Mouse (Mus musculus) lung, postnatal 0 days (tissue): ENCODE data around the gene Mien1. TPM values are rescaled to one million over a fixed set of nuclear protein-coding genes. Genes with fewer than 3 reads are reported as not detected.
A peak's percentile ranks its signal among the peaks of the same experiment; 100 is the strongest.

Experiments used
- ATAC-seq: fragments of 200-750 bp; cut with Nextera tagmentation; 2 replicates; pipeline ENCODE4 v1.8.0; 2017; ENCODE audit warnings: moderate library complexity
- DNase-seq: peaks from one replicate; pipeline ENCODE4 v3.0.0-alpha.2; 2016; ENCODE audit warnings: low spot score
- H3K27ac ChIP-seq: fragments of 300-500 bp; sonication (generic); 2 replicates; pipeline ENCODE4 v1.5.1; 2014; ENCODE audit warnings: antibody characterized with exemption, mild to moderate bottlenecking, low read length, mixed read lengths
- H3K27me3 ChIP-seq: fragments of 300-500 bp; sonication (generic); replicated peaks from 2 replicates; pipeline ENCODE4 v1.6.1; 2014; ENCODE audit warnings: low read length, mixed read lengths; ENCODE audit not compliant: insufficient read depth
- H3K36me3 ChIP-seq: fragments of 300-500 bp; sonication (generic); 2 replicates; pipeline ENCODE4 v1.6.1; 2014; ENCODE audit warnings: low read length, mixed read lengths; ENCODE audit not compliant: insufficient read depth
- H3K4me1 ChIP-seq: fragments of 300-500 bp; sonication (generic); 2 replicates; pipeline ENCODE4 v1.6.1; 2014; ENCODE audit warnings: antibody characterized with exemption, low read depth, low read length, mixed read lengths; ENCODE audit not compliant: insufficient read depth
- H3K4me2 ChIP-seq: fragments of 300-500 bp; sonication (generic); replicated peaks from 2 replicates; pipeline ENCODE4 v1.6.1; 2014; ENCODE audit warnings: low read depth, mild to moderate bottlenecking, low read length, moderate library complexity, mixed read lengths
- H3K4me3 ChIP-seq: fragments of 300-500 bp; sonication (generic); 2 replicates; pipeline ENCODE4 v1.5.1; 2014; ENCODE audit warnings: low read depth, low read length
- H3K9ac ChIP-seq: fragments of 300-500 bp; sonication (generic); replicated peaks from 2 replicates; pipeline ENCODE4 v1.6.1; 2014; ENCODE audit warnings: low read depth, mild to moderate bottlenecking
- H3K9me3 ChIP-seq: fragments of 300-500 bp; sonication (generic); 2 replicates; pipeline ENCODE4 v1.6.1; 2016; ENCODE audit warnings: low read length, mixed read lengths
- CTCF ChIP-seq: IDR thresholded peaks from 2 replicates; pipeline ENCODE4 v1.5.1; 2016; ENCODE audit warnings: antibody characterized with exemption, mild to moderate bottlenecking
- EP300 ChIP-seq: IDR thresholded peaks from 2 replicates; pipeline ENCODE4 v1.6.1; 2016; ENCODE audit warnings: antibody characterized with exemption, mild to moderate bottlenecking, control low read depth
- WGBS: fragments of 180-500 bp; shearing (Covaris S2); extraction: QIAGEN DNeasy Blood & Tissue Kit; methylation state at CpG from one replicate; pipeline ENCODE4 v1.1.7; 2014; 5-methylcytosine and 5-hydroxymethylcytosine counted together
- polyA plus RNA-seq: library from polyadenylated mRNA; unstranded; fragments of >200 nt; fragmentation: Nextera tagmentation; extraction: Ambion mirVana; gene quantifications from 2 replicates; pipeline ENCODE4 v1.2.1, GENCODE M21; 2015

The Mien1 gene
- polyA plus RNA-seq, 1 experiment from 2014 or later: 86.1 TPM

DNA sequence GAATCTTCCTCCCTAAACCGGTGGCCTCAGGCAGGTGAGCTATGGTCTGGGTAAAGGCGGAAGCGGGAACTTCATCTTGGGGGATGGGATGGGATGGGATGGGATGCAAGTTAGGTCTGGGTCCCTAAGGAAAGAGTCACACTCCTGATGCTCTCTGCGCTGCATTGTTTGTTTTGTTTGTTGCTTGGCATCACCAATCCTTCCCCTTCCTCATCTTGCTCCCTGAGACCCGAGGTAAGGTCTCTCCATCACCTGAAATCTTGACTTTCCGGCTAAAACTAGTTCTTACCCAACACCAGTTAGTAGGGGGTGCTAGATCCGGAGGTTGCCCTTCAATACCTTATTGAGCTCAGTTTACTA, 8.7 kb upstream of the Mien1 start:
- Histone ChIP-seq H3K4me1 (no peaks in the 10 kb centered on the region), H3K36me3 (no peaks in the 10 kb centered on the region), H3K9ac (peak overlapping the region; percentile 39; the same call in 1 of the 2 replicates), H3K4me2 (peak overlapping the region; percentile 52), H3K27ac (peak overlapping the region; percentile 85), H3K4me3 (peak overlapping the region; percentile 46), H3K27me3 (no peaks in the 10 kb centered on the region), H3K9me3 (no peaks in the 10 kb centered on the region)
- no peak for TF ChIP-seq EP300
- ATAC-seq: no peak
- WGBS: 16% methylated on average over 6 of the region's 7 CpGs
- DNase-seq: no peak

DNA sequence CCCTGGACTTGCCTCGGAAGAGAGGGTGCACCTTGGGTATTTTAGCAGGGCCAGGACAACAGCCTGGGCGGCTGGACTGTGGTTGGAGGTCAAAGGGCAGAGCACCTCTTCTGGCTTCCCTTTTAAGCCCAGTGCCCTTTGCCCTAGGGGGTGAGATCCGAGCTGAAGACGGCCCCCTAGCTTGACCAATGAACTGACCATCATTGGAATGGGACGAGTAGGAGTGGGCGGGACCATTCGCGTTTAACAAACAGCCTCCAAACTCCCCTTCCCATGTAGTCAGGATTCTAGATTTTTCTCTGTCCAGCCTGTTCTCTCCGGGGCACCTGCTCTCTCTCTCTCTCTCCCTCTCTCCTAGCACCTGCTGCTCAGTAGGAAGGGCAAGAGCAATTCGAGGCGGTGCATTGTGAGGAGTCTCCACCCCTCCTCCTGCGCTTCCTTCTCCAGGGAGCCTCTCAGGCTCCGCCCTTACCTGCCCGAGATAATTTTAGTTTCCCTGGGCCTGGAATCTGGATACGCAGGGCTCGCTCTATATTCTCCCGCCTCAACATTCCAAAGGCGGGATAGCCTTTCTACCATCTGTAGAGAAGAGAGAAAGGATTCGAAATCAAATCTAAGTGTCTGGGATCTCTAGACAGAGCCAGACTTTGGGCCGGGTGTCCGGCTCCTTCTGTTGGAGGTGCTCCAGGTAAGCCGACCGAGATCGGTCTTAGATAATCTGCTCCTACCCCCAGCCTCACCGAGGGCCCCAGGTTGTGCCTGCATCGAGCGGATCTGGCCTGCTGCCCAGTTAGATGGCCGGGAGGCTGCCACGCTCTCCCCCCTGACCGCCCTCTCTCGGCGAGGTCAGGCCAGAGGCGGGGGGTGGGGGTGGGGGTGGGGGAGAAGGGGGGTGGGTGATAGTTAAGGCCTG, 8.0 kb upstream of the Mien1 start:
- no peaks in the 10 kb centered on the region for H3K9me3 ChIP-seq
- WGBS: 3% methylated on average over 28 of the region's 33 CpGs
- ATAC-seq: peak; percentile 86
- peak overlapping the region; percentile 39; the same call in 1 of the 2 replicates for H3K9ac ChIP-seq
- H3K4me1 ChIP-seq: no peaks in the 10 kb centered on the region
- 0 out of 2 replicates have a peak, but pooled peaks have one; percentile 17 for TF ChIP-seq EP300
- TF ChIP-seq CTCF: no peak
- H3K27ac ChIP-seq: peak overlapping the region; percentile 85
- no peaks in the 10 kb centered on the region for H3K27me3 ChIP-seq
- H3K4me3 ChIP-seq: peak overlapping the region; percentile 46
- H3K4me2 ChIP-seq: peak overlapping the region; percentile 52
- no peaks in the 10 kb centered on the region for H3K36me3 ChIP-seq
- DNase-seq: peak; percentile 87

DNA sequence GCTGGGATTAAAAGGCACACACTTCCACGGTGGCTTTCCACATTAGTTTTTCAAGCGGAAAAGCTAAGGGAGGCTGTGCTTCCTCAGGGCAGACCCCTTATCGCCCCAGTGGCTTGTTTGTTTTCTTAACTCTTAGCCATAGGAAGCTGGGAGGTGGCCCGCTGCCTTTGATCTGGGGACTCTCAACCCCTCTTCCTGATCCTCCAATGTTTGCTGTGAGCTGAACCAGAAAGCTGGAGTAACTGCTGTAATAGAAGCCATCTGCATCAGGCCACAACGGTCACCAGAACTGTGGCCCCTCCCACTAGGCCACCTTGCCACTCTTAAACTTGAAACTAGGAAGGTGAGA, 7.4 kb upstream of the Mien1 start, which contains the start of gene Grb7:
Gene Grb7 (plus strand): TSS at position 182 of the 349 bp plus-strand sequence.
- H3K9me3 ChIP-seq: no peaks in the 10 kb centered on the region
- peak within 1 kb of the TSS; percentile 46 for H3K4me3 ChIP-seq
- H3K27ac ChIP-seq: peak within 1 kb of the TSS; percentile 85
- H3K27me3 ChIP-seq: no peaks in the 10 kb centered on the region
- DNase-seq (no peak), ATAC-seq (peak; percentile 4; the same call in 1 of the 2 replicates)
- H3K4me1 ChIP-seq: no peaks in the 10 kb centered on the region
- H3K4me2 ChIP-seq: peak within 1 kb of the TSS; percentile 52
- TF ChIP-seq EP300 (no peak), CTCF (no peak)
- H3K36me3 ChIP-seq: no peaks in the 10 kb centered on the region
- WGBS: 4% methylated on average over 5 of the region's 5 CpGs
- peak within 1 kb of the TSS; percentile 39; the same call in 1 of the 2 replicates for H3K9ac ChIP-seq

DNA sequence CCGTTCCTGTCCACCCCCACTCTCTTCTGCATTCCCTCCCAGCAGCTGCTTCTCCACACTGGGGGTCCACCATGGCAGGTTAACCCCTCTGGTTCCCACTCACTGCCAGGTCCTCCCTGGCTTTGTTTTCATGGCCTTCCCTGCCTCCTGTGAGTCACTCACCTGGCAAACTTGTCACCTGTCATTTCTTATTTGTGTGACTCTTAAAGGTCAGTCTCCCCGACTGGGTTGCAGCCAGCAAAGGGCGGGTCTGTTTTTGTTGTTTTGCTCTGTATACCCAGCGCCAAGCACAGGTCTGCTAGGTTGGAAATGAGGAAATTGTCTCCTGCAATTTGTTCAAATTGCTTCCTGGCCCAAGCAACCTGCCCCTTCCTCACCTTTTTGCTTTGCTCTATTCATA, 6.9 kb upstream of the Mien1 start:
- DNase-seq: peak; percentile 52
- ATAC-seq: no peak
- H3K4me2 ChIP-seq: no peak overlapping the region
- TF ChIP-seq EP300: no peak
- no peak for TF ChIP-seq CTCF
- no peaks in the 10 kb centered on the region for H3K4me1 ChIP-seq
- no peaks in the 10 kb centered on the region for H3K36me3 ChIP-seq
- H3K9me3 ChIP-seq: no peaks in the 10 kb centered on the region
- no peaks in the 10 kb centered on the region for H3K27me3 ChIP-seq
- no peak overlapping the region for H3K4me3 ChIP-seq
- WGBS: 27% methylated on average over 4 of the region's 4 CpGs
- peak overlapping the region; percentile 85 for H3K27ac ChIP-seq
- H3K9ac ChIP-seq: no peak overlapping the region

DNA sequence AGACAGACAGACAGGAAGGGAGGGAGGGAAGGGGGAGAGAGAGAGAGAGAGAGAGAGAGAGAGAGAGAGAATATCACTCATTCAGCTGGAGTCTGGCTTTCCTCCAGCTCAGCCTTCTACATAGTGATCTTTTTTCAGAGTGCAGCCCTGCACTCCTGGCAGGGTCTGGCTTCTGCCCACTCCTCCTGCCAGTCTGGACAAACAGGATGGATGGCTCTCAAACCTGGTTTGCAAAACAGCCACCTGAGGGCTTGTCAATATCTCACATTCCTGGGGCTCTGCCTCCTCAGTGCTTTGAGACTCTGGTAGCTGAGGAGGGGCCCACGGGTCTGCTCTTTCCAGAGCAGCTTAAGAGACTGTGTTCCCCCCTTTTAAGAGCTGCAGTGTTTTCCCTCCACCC, 6.4 kb upstream of the Mien1 start:
- no peaks in the 10 kb centered on the region for H3K4me1 ChIP-seq
- peak; percentile 17 for ATAC-seq
- H3K27me3 ChIP-seq: no peaks in the 10 kb centered on the region
- peak; percentile 62 for DNase-seq
- H3K36me3 ChIP-seq: no peaks in the 10 kb centered on the region
- no peaks in the 10 kb centered on the region for H3K9me3 ChIP-seq
- H3K4me2 ChIP-seq: no peak overlapping the region
- TF ChIP-seq CTCF (no peak), EP300 (no peak)
- 0% methylated on average over 1 of the region's 1 CpGs for WGBS
- H3K27ac ChIP-seq: peak overlapping the region; percentile 85
- H3K4me3 ChIP-seq: no peak overlapping the region
- no peak overlapping the region for H3K9ac ChIP-seq

DNA sequence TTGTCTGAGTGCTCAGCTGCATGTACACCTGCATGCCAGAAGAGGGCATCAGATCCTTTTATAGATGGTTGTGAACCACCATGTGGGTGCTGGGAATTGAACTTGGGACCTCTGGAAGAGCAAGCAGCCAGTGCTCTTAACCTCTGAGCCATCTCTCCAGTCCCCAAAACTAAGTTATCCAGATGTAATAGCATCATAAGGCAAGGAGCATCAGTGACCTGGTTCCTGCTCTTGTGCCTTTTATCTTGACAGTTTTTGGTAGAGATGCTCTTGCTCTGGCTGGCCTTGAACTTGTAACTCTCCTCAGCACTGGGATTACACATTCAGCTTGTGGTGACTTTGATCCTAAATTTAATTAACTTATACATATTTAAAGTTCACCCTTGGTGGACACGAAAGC, 4.9 kb upstream of the Mien1 start:
- Histone ChIP-seq H3K36me3 (no peaks in the 10 kb centered on the region), H3K4me1 (no peaks in the 10 kb centered on the region), H3K4me3 (no peak overlapping the region), H3K9ac (no peak overlapping the region), H3K27ac (no peak overlapping the region), H3K27me3 (no peaks in the 10 kb centered on the region), H3K4me2 (no peak overlapping the region), H3K9me3 (no peaks in the 10 kb centered on the region)
- ATAC-seq (no peak), DNase-seq (no peak)
- WGBS: 92% methylated on average over 1 of the region's 1 CpGs
- TF ChIP-seq CTCF: no peak
